Mouse (Mus musculus) myocyte (in vitro differentiated cells): ENCODE results near the gene Micall2. TPM values are rescaled to one million over a fixed set of nuclear protein-coding genes. Genes with fewer than 3 reads are reported as not detected.
A peak's percentile ranks its signal among the peaks of the same experiment; 100 is the strongest.

Source experiments
- H3K27me3 ChIP-seq: one replicate; pipeline ENCODE4 v1.6.1; 2011; ENCODE audit not compliant: control insufficient read depth, insufficient read depth, insufficient read length
- H3K36me3 ChIP-seq: one replicate; pipeline ENCODE4 v1.6.1; 2011; ENCODE audit not compliant: control insufficient read depth, insufficient read depth
- H3K4me2 ChIP-seq: one replicate; pipeline ENCODE4 v1.6.1; 2011; ENCODE audit warnings: low read depth, control low read depth
- H3K4me3 ChIP-seq: one replicate; pipeline ENCODE4 v1.5.1; 2011; ENCODE audit warnings: mild to moderate bottlenecking, control low read depth, moderate library complexity
- H3K79me2 ChIP-seq: one replicate; pipeline ENCODE4 v1.6.1; 2011; ENCODE audit not compliant: control insufficient read depth, insufficient read depth
- H3ac ChIP-seq: one replicate; pipeline ENCODE4 v1.6.1; 2011; ENCODE audit not compliant: control insufficient read depth, insufficient read length
- CEBPB ChIP-seq: IDR thresholded peaks from 2 replicates; pipeline ENCODE4 v1.6.1; 2011; ENCODE audit warnings: mild to moderate bottlenecking, moderate library complexity; ENCODE audit not compliant: poor library complexity, insufficient read depth, severe bottlenecking
- E2F4 ChIP-seq: IDR thresholded peaks from one replicate; pipeline ENCODE4 v1.6.1; 2011; ENCODE audit warnings: mild to moderate bottlenecking, control low read depth, moderate library complexity; ENCODE audit not compliant: insufficient read depth
- MAX ChIP-seq: IDR thresholded peaks from one replicate; pipeline ENCODE4 v1.6.1; 2011; ENCODE audit warnings: low read depth, mild to moderate bottlenecking, control low read depth
- MYOD1 ChIP-seq, 3 experiments: IDR thresholded peaks; one replicate each; pipeline ENCODE4 v1.6.1; 2011; ENCODE audit warnings: control low read depth in 2 of 3, low read depth in 2 of 3, mild to moderate bottlenecking in 2 of 3, moderate library complexity in 1 of 3; ENCODE audit not compliant: insufficient read length in 2 of 3, control insufficient read depth in 1 of 3
- MYOG ChIP-seq, 3 experiments: IDR thresholded peaks; one replicate each; pipeline ENCODE4 v1.6.1; 2011; ENCODE audit warnings: control low read depth in 2 of 3, low read depth in 2 of 3, mild to moderate bottlenecking in 2 of 3; ENCODE audit not compliant: insufficient read length in 2 of 3, control insufficient read depth in 1 of 3, insufficient read depth in 1 of 3
- POLR2A ChIP-seq: IDR thresholded peaks from one replicate; pipeline ENCODE4 v1.6.1; 2011; ENCODE audit warnings: low read depth, mild to moderate bottlenecking, control low read depth, moderate library complexity; ENCODE audit not compliant: insufficient read length
- POLR2AphosphoS2 ChIP-seq: IDR thresholded peaks from one replicate; pipeline ENCODE4 v1.6.1; 2011; ENCODE audit warnings: low read depth, control low read depth; ENCODE audit not compliant: insufficient read length
- REST ChIP-seq: IDR thresholded peaks from one replicate; pipeline ENCODE4 v1.6.1; 2011; ENCODE audit warnings: mild to moderate bottlenecking, control low read depth, moderate library complexity; ENCODE audit not compliant: insufficient read depth, insufficient read length
- SRF ChIP-seq: IDR thresholded peaks from one replicate; pipeline ENCODE4 v1.6.1; 2011; ENCODE audit warnings: low read depth; ENCODE audit not compliant: control insufficient read depth, insufficient read length
- TCF12 ChIP-seq: IDR thresholded peaks from one replicate; pipeline ENCODE4 v1.6.1; 2011; ENCODE audit warnings: mild to moderate bottlenecking, control low read depth; ENCODE audit not compliant: poor library complexity, insufficient read depth, severe bottlenecking
- TCF3 ChIP-seq: IDR thresholded peaks from one replicate; pipeline ENCODE4 v1.6.1; 2011; ENCODE audit warnings: low read depth, control low read depth; ENCODE audit not compliant: insufficient read length
- USF1 ChIP-seq: IDR thresholded peaks from one replicate; pipeline ENCODE4 v1.6.1; 2011; ENCODE audit warnings: low read depth, mild to moderate bottlenecking, control low read depth, moderate library complexity
- polyA plus RNA-seq: library from polyadenylated mRNA; unstranded; fragments of >200 nt; fragmentation: generic; extraction: Trizol; gene quantifications from one replicate; pipeline ENCODE4 v1.2.1, GENCODE M21; 2012; ENCODE audit warnings: missing spikeins

Gene Micall2
- polyA plus RNA-seq, 1 experiment, result 6.1 TPM

- TF ChIP-seq TCF12 (no peak), POLR2AphosphoS2 (no peak), USF1 (no peak), CEBPB (no peak), E2F4 (no peak), MYOD1 (IDR thresholded peaks at IDR 0.05; ENCODE audit: control insufficient read depth in 1 of 3, insufficient read length in 2 of 3, low read depth in 2 of 3) (no peak), TCF3 (no peak), REST (no peak), POLR2A (no peak), MYOG (IDR thresholded peaks at IDR 0.05; ENCODE audit: control insufficient read depth in 1 of 3, insufficient read depth in 1 of 3, insufficient read length in 2 of 3, low read depth in 2 of 3) (no peak), SRF (no peak), MAX (no peak)
- Histone ChIP-seq H3K79me2 (no peaks in the 10 kb centered on the region), H3K27me3 (no peaks in the 10 kb centered on the region), H3ac (no peak overlapping the region), H3K4me3 (no peak overlapping the region), H3K4me2 (no peak overlapping the region), H3K36me3 (no peaks in the 10 kb centered on the region)
These were observed 41.7 kb downstream of the Micall2 start for GRCm38 (mm10) chr5:139694292-139694988.

GRCm38 (mm10) chr5:139690791-139691190, 45.3 kb downstream of the Micall2 start:
- H3K27me3 ChIP-seq, result peaks cover 20% of the 10 kb centered on the region
- no peaks in the 10 kb centered on the region for H3K36me3 ChIP-seq
- no peak overlapping the region for H3ac ChIP-seq
- no peaks in the 10 kb centered on the region for H3K79me2 ChIP-seq
- H3K4me3 ChIP-seq, result no peak overlapping the region
- peak overlapping the region; percentile 1 for H3K4me2 ChIP-seq
- TF ChIP-seq CEBPB (no peak), POLR2A (no peak), E2F4 (no peak), MYOD1 (IDR thresholded peaks at IDR 0.05; ENCODE audit: control insufficient read depth in 1 of 3, insufficient read length in 2 of 3, low read depth in 2 of 3) (no peak), USF1 (no peak), TCF12 (no peak), MAX (no peak), REST (no peak)

- H3ac ChIP-seq, result no peak overlapping the region
- H3K4me3 ChIP-seq, result no peak overlapping the region
- H3K79me2 ChIP-seq, result no peaks in the 10 kb centered on the region
- TF ChIP-seq POLR2A, result no peak
- peak in 1 of 3 experiments; percentile 1 for TF ChIP-seq MYOD1 (IDR thresholded peaks at IDR 0.05; ENCODE audit: control insufficient read depth in 1 of 3, insufficient read length in 2 of 3, low read depth in 2 of 3)
- H3K36me3 ChIP-seq, result no peaks in the 10 kb centered on the region
- peaks cover 45% of the 10 kb centered on the region for H3K27me3 ChIP-seq
- H3K4me2 ChIP-seq, result no peak overlapping the region
These were observed 47.8 kb downstream of the Micall2 start for GRCm38 (mm10) chr5:139688356-139688755.

GRCm38 (mm10) chr5:139687646-139688045, 48.5 kb downstream of the Micall2 start:
- Histone ChIP-seq H3K79me2 (no peaks in the 10 kb centered on the region), H3K4me3 (no peak overlapping the region), H3ac (no peak overlapping the region), H3K36me3 (no peaks in the 10 kb centered on the region), H3K4me2 (no peak overlapping the region), H3K27me3 (peaks cover 52% of the 10 kb centered on the region)
- TF ChIP-seq TCF3 (no peak), REST (no peak), MYOD1 (IDR thresholded peaks at IDR 0.05; ENCODE audit: control insufficient read depth in 1 of 3, insufficient read length in 2 of 3, low read depth in 2 of 3) (no peak), MAX (no peak), E2F4 (no peak), TCF12 (no peak), MYOG (IDR thresholded peaks at IDR 0.05; ENCODE audit: control insufficient read depth in 1 of 3, insufficient read depth in 1 of 3, insufficient read length in 2 of 3, low read depth in 2 of 3) (no peak), USF1 (no peak), POLR2A (no peak), CEBPB (no peak), POLR2AphosphoS2 (no peak), SRF (no peak)

DNA sequence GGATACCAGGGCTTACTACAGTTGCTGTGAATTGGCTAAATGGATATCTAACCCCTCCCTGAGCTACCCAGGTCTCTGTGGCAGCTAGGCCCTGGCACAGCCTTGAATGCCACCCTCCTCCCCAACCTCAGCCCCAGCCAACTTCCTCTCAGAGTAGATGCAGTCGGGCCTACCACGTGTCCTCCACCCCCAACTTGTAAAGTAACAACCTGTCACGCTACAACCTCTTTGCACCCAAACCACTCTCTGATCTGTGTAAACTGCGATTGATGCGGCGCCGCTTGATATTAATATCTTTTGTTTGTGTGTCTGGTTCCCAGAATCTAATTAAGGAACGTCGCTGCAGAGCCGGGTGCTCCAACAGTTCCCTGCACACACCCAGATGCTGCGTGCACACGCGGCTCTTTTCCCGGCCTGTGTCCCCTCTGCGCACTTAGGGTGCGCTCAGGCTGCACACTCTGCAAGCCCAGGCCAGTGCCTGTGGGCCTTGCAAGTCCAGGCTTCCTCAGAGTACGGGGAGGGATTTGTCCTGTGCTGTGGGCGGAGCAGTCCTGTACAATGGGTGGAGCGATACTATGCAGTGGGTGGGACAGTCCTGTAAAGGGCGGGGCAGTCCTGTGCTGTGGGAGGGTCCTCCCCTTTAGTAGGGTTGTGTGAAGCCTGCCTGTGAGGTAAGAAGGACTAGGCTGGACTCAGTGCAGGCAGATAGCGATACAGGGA, 49.4 kb downstream of the Micall2 start:
- no peak for TF ChIP-seq SRF
- no peak for TF ChIP-seq MYOD1 (IDR thresholded peaks at IDR 0.05; ENCODE audit: control insufficient read depth in 1 of 3, insufficient read length in 2 of 3, low read depth in 2 of 3)
- no peak for TF ChIP-seq MAX
- no peak for TF ChIP-seq REST
- no peak for TF ChIP-seq TCF12
- no peak for TF ChIP-seq POLR2A
- TF ChIP-seq E2F4, result no peak
- no peak for TF ChIP-seq POLR2AphosphoS2
- no peak for TF ChIP-seq MYOG (IDR thresholded peaks at IDR 0.05; ENCODE audit: control insufficient read depth in 1 of 3, insufficient read depth in 1 of 3, insufficient read length in 2 of 3, low read depth in 2 of 3)
- TF ChIP-seq CEBPB, result no peak
- no peak for TF ChIP-seq TCF3
- TF ChIP-seq USF1, result no peak
- H3K79me2 ChIP-seq, result no peaks in the 10 kb centered on the region
- peaks cover 55% of the 10 kb centered on the region for H3K27me3 ChIP-seq
- H3K36me3 ChIP-seq, result no peaks in the 10 kb centered on the region
- H3K4me3 ChIP-seq, result no peak overlapping the region
- H3ac ChIP-seq, result no peak overlapping the region
- H3K4me2 ChIP-seq, result no peak overlapping the region
